Mouse (Mus musculus) left cerebral cortex, adult 11 months (tissue): ENCODE measurements around the gene Snx29.
"Not testable (repeated sequence)": the region's sequence is repeated elsewhere in the genome, so short reads cannot be mapped to it uniquely, and the experiment has no call there.

Experiments used
- DNase-seq: peaks from one replicate; pipeline ENCODE4 v3.0.0; 2022; ENCODE audit warnings: low spot score

The Snx29 gene

GRCm38 (mm10) chr16:11407932-11408620 is 85.4 kb downstream of the Snx29 start:
- no peak for DNase-seq

GRCm38 (mm10) chr16:11408726-11409125 is 86.0 kb downstream of the Snx29 start:
- no peak for DNase-seq

GRCm38 (mm10) chr16:11414631-11415030 is 91.9 kb downstream of the Snx29 start:
- no peak for DNase-seq

- DNase-seq = peak; percentile 37
Observed at GRCm38 (mm10) chr16:11418183-11418588, 95.5 kb downstream of the Snx29 start.

- no peak for DNase-seq
Observed at GRCm38 (mm10) chr16:11420311-11421080, 97.8 kb downstream of the Snx29 start.

- no peak for DNase-seq
Observed at GRCm38 (mm10) chr16:11422165-11422564, 99.5 kb downstream of the Snx29 start.

GRCm38 (mm10) chr16:11422889-11423610 is 100.3 kb downstream of the Snx29 start:
- no peak for DNase-seq

- DNase-seq = not testable (repeated sequence)
Observed at GRCm38 (mm10) chr16:11423611-11424297, 101.0 kb downstream of the Snx29 start.

- no peak for DNase-seq
Observed at GRCm38 (mm10) chr16:11424568-11425145, 101.9 kb downstream of the Snx29 start.

GRCm38 (mm10) chr16:11425279-11425678 is 102.6 kb downstream of the Snx29 start:
- DNase-seq = no peak

GRCm38 (mm10) chr16:11426810-11427537 is 104.3 kb downstream of the Snx29 start:
- no peak for DNase-seq

- no peak for DNase-seq
Observed at GRCm38 (mm10) chr16:11429784-11430183, 107.1 kb downstream of the Snx29 start.

- DNase-seq = no peak
Observed at GRCm38 (mm10) chr16:11430520-11430919, 107.8 kb downstream of the Snx29 start.

GRCm38 (mm10) chr16:11433779-11434178 is 111.1 kb downstream of the Snx29 start:
- DNase-seq = no peak

- no peak for DNase-seq
Observed at GRCm38 (mm10) chr16:11437641-11438040, 114.9 kb downstream of the Snx29 start.

- DNase-seq = no peak
Observed at GRCm38 (mm10) chr16:11439417-11439816, 116.7 kb downstream of the Snx29 start.

GRCm38 (mm10) chr16:11441616-11442015 is 118.9 kb downstream of the Snx29 start:
- no peak for DNase-seq

- DNase-seq = no peak
Observed at GRCm38 (mm10) chr16:11442534-11442933, 119.8 kb downstream of the Snx29 start.

GRCm38 (mm10) chr16:11444626-11445025 is 121.9 kb downstream of the Snx29 start:
- no peak for DNase-seq

GRCm38 (mm10) chr16:11446977-11447376 is 124.3 kb downstream of the Snx29 start:
- no peak for DNase-seq

GRCm38 (mm10) chr16:11447905-11448304 is 125.2 kb downstream of the Snx29 start:
- no peak for DNase-seq
